29 mouse cellular contexts compared by ENCODE assay signal in the genomic region with DNA sequence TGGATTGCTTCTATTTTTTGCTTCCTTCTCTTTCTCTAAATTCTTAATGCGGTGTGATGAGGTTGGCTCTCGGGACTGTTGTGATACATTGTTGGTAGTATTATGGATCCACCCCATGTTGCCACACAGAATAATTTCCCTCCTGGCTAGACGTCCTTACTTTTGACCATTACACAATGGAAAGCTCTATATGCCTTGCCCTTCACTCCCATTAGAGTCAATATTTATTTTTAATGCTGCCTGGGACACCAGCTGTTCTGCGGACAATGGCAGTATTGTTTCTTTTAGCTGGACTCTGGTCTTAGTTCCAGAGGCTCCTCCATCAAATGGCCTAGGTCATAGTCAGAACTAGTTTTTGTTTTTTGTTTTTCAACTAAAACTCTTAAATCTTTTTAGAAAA. TPM values are rescaled to one million over a fixed set of nuclear protein-coding genes. Genes with fewer than 3 reads are reported as not detected.
DNase-seq lines count a peak whose midpoint lies in the region; ATAC-seq and TF ChIP-seq lines count a peak whose summit lies in the region.
"Had no signal": no experiment of that assay in that cellular context is flagged by ENCODE, and none has a peak within 500 bp of the region (broad histone marks: within the 10 kb centered on the region; RNA-seq: fewer than 3 reads in every experiment).

No protein-coding gene starts in this region.

- no peak for DNase-seq in liver, postnatal 0 days
- no peak for DNase-seq in liver
- no peak for DNase-seq in left cerebral cortex, adult 2 months (ENCODE audit: extremely low spot score in 1 of 2, low spot score in 2 of 2)
- DNase-seq in adrenal gland, adult (ENCODE audit: inconsistent age in 2 of 2, low spot score in 1 of 2) = no peak
- DNase-seq in kidney, postnatal 36 days = no peak
- DNase-seq: adrenal gland, postnatal 36 days; cerebellum, adult 8-10 months; cerebellum, postnatal 25 days; gastrocnemius, postnatal 14 days; heart, postnatal 36 days; kidney, adult 11 months; kidney, postnatal 25 days; left cerebral cortex, postnatal 4 days; liver, embryonic 13.5 days; lung, adult 2 months; lung, postnatal 10 days; midbrain, embryonic 14.5 days; thymus, adult 18-20 months; thymus, postnatal 25 days had no signal

- no peaks in the 10 kb centered on the region for H3K9me3 ChIP-seq in liver, postnatal 0 days (ENCODE audit: low read length)
- H3K9me3 ChIP-seq in intestine, embryonic 16.5 days (ENCODE audit: control insufficient read depth, low read length) = no peaks in the 10 kb centered on the region
- no peaks in the 10 kb centered on the region for H3K9me3 ChIP-seq in stomach, embryonic 14.5 days (ENCODE audit: control insufficient read depth, low read depth, low read length)
- H3K9me3 ChIP-seq: embryonic facial prominence, embryonic 13.5 days; forebrain, embryonic 12.5 days; hindbrain, embryonic 12.5 days; kidney, embryonic 15.5 days; liver, embryonic 13.5 days had no signal

- intact Hi-C loops in left cerebral cortex, adult 2 months (cut with DNase I) = no loop called here

- H3K4me3 ChIP-seq in liver, postnatal 0 days (ENCODE audit: low read depth, low read length) = no peak overlapping the region
- H3K4me3 ChIP-seq in intestine, embryonic 16.5 days (ENCODE audit: low read length) = no peak overlapping the region
- no peak overlapping the region for H3K4me3 ChIP-seq in stomach, embryonic 14.5 days (ENCODE audit: low read depth, low read length)
- H3K4me3 ChIP-seq in left cerebral cortex, adult 2 months = no peak overlapping the region
- H3K4me3 ChIP-seq: embryonic facial prominence, embryonic 13.5 days; erythroblast, embryonic 14.5 days; forebrain, embryonic 12.5 days; hindbrain, embryonic 12.5 days; kidney, embryonic 15.5 days; liver, embryonic 13.5 days had no signal

- WGBS in liver, postnatal 0 days (ENCODE audit: insufficient replicate concordance) = 74% methylated on average over 4 of the region's 4 CpGs
- 53% methylated on average over 4 of the region's 4 CpGs for WGBS in intestine, embryonic 16.5 days
- 63% methylated on average over 4 of the region's 4 CpGs for WGBS in stomach, embryonic 14.5 days

- no peaks in the 10 kb centered on the region for H3K36me3 ChIP-seq in liver, postnatal 0 days (replicated peaks; ENCODE audit: insufficient read depth, low read length)
- no peaks in the 10 kb centered on the region for H3K36me3 ChIP-seq in intestine, embryonic 16.5 days (ENCODE audit: control insufficient read depth, insufficient read depth, low read length)
- no peaks in the 10 kb centered on the region for H3K36me3 ChIP-seq in stomach, embryonic 14.5 days (ENCODE audit: control insufficient read depth, insufficient read depth, low read length)
- H3K36me3 ChIP-seq: embryonic facial prominence, embryonic 13.5 days; forebrain, embryonic 12.5 days; hindbrain, embryonic 12.5 days; kidney, embryonic 15.5 days; liver, embryonic 13.5 days had no signal

- peak; percentile 64; the same call in 1 of the 2 replicates for ATAC-seq in liver, postnatal 0 days
- peak; percentile 58 for ATAC-seq in intestine, embryonic 16.5 days
- ATAC-seq in stomach, embryonic 14.5 days (ENCODE audit: insufficient number of reproducible peaks, insufficient read depth, low FRiP score, low read depth) = peak; percentile 31; the same call in 1 of the 2 replicates
- ATAC-seq: hindbrain, postnatal 0 days had no signal

- no peak overlapping the region for H3K4me2 ChIP-seq in liver, postnatal 0 days (ENCODE audit: low read depth, low read length)
- no peak overlapping the region for H3K4me2 ChIP-seq in intestine, embryonic 16.5 days (ENCODE audit: low read depth, low read length)
- no peak overlapping the region for H3K4me2 ChIP-seq in stomach, embryonic 14.5 days (replicated peaks; ENCODE audit: low read depth, low read length)
- H3K4me2 ChIP-seq: embryonic facial prominence, embryonic 13.5 days; forebrain, embryonic 12.5 days; heart, embryonic 11.5 days; hindbrain, embryonic 12.5 days; kidney, embryonic 15.5 days; liver, embryonic 13.5 days had no signal

- H3K9ac ChIP-seq in liver, postnatal 0 days (replicated peaks) = no peak overlapping the region
- no peak overlapping the region for H3K9ac ChIP-seq in intestine, embryonic 16.5 days (ENCODE audit: low read depth, low read length)
- H3K9ac ChIP-seq in stomach, embryonic 14.5 days (replicated peaks; ENCODE audit: low read depth, low read length) = no peak overlapping the region
- H3K9ac ChIP-seq: embryonic facial prominence, embryonic 13.5 days; forebrain, embryonic 12.5 days; hindbrain, embryonic 12.5 days; kidney, embryonic 15.5 days; liver, embryonic 13.5 days had no signal

- TF ChIP-seq CTCF in liver, postnatal 0 days (IDR thresholded peaks at IDR 0.05; ENCODE audit: low read depth) = no peak
- TF ChIP-seq CTCF in left cerebral cortex, adult 2 months (IDR thresholded peaks at IDR 0.05) = no peak

- no peak for TF ChIP-seq EP300 in liver, postnatal 0 days (IDR thresholded peaks at IDR 0.05; ENCODE audit: low read depth)

- 0 out of 2 replicates have a peak, but pooled peaks cover 4% of the 10 kb centered on the region for H3K4me1 ChIP-seq in liver, postnatal 0 days (ENCODE audit: insufficient read depth)
- peaks cover 20% of the 10 kb centered on the region for H3K4me1 ChIP-seq in intestine, embryonic 16.5 days (ENCODE audit: control insufficient read depth, insufficient read depth, low read length)
- H3K4me1 ChIP-seq in stomach, embryonic 14.5 days (ENCODE audit: control insufficient read depth, insufficient read depth, low read length) = peaks cover 10% of the 10 kb centered on the region; the same call in 1 of the 2 replicates
- H3K4me1 ChIP-seq: embryonic facial prominence, embryonic 13.5 days; kidney, embryonic 15.5 days; liver, embryonic 13.5 days had no signal

- H3K27me3 ChIP-seq in liver, postnatal 0 days (ENCODE audit: insufficient read depth, low read length) = no peaks in the 10 kb centered on the region; the same call in 1 of the 2 replicates
- no peaks in the 10 kb centered on the region for H3K27me3 ChIP-seq in intestine, embryonic 16.5 days (replicated peaks; ENCODE audit: control insufficient read depth, insufficient read depth, low read length)
- no peaks in the 10 kb centered on the region for H3K27me3 ChIP-seq in stomach, embryonic 14.5 days (ENCODE audit: control insufficient read depth, insufficient read depth, low read length)
- H3K27me3 ChIP-seq: embryonic facial prominence, embryonic 13.5 days; hindbrain, embryonic 12.5 days; kidney, embryonic 15.5 days; liver, embryonic 13.5 days had no signal

- H3K27ac ChIP-seq in liver, postnatal 0 days (ENCODE audit: low read depth) = no peak overlapping the region
- no peak overlapping the region for H3K27ac ChIP-seq in intestine, embryonic 16.5 days (ENCODE audit: low read length)
- no peak overlapping the region for H3K27ac ChIP-seq in stomach, embryonic 14.5 days (ENCODE audit: low read length)
- H3K27ac ChIP-seq in left cerebral cortex, adult 2 months = no peak overlapping the region
- H3K27ac ChIP-seq: embryonic facial prominence, embryonic 13.5 days; forebrain, embryonic 12.5 days; hindbrain, embryonic 12.5 days; hindbrain, postnatal 0 days; kidney, embryonic 15.5 days; liver, embryonic 13.5 days; macrophage had no signal

RNA-seq across cellular contexts. Expression of gene Scml4, which starts 32.1 kb away (rescaled TPM):
- polyA plus RNA-seq in liver, postnatal 0 days (2015; fragmentation: Nextera tagmentation; extraction: Ambion mirVana) = 0.43 and 0.49 TPM in 2 replicates
- 34.1 and 35.9 TPM in 2 replicates for polyA plus RNA-seq in intestine, embryonic 16.5 days (2015; fragmentation: Nextera tagmentation; extraction: Ambion mirVana)
- 4.7 and 5.4 TPM in 2 replicates for polyA plus RNA-seq in stomach, embryonic 14.5 days (2014; fragmentation: Nextera tagmentation; extraction: Ambion mirVana)
- 1 to 10 TPM; 3.6 TPM for total RNA-seq in left cerebral cortex, adult 2 months (2021)
- polyA plus RNA-seq: erythroblast, embryonic 14.5 days; macrophage had no signal
